Mouse (Mus musculus): ENCODE data around the gene Casq2. TPM values are rescaled to one million over a fixed set of nuclear protein-coding genes. Genes with fewer than 3 reads are reported as not detected.
A peak's percentile ranks its signal among the peaks of the same experiment; 100 is the strongest.

Gene Casq2
- polyA plus RNA-seq, 1 experiment from 2014 or later = 33.8 TPM

- H3K4me2 ChIP-seq = no peak overlapping the region
- no peak overlapping the region for H3K4me3 ChIP-seq (ENCODE audit: low read depth, low read length)
- no peak for ATAC-seq (replicated peaks; ENCODE audit: insufficient number of reproducible peaks, low FRiP score, low TSS enrichment)
- peaks cover 9% of the 10 kb centered on the region; the same call in 1 of the 2 replicates for H3K36me3 ChIP-seq (ENCODE audit: control insufficient read depth, insufficient read depth, low read length)
- H3K9me3 ChIP-seq (replicated peaks; ENCODE audit: control insufficient read depth, low read length) = no peaks in the 10 kb centered on the region
- no peak overlapping the region for H3K9ac ChIP-seq (ENCODE audit: low read depth, low read length)
- no peaks in the 10 kb centered on the region for H3K27me3 ChIP-seq (ENCODE audit: control insufficient read depth, insufficient read depth, low read length)
- H3K27ac ChIP-seq (ENCODE audit: low read depth, low read length) = no peak overlapping the region
- H3K4me1 ChIP-seq (ENCODE audit: control insufficient read depth, insufficient read depth, low read length) = peaks cover 33% of the 10 kb centered on the region
- WGBS (ENCODE audit: insufficient replicate concordance) = 93% methylated on average over 12 of the region's 12 CpGs
Measured at GRCm38 (mm10) chr3:102177837-102178615, 91.8 kb downstream of the Casq2 start.

- no peak for ATAC-seq (replicated peaks; ENCODE audit: insufficient number of reproducible peaks, low FRiP score, low TSS enrichment)
- no peak overlapping the region for H3K4me2 ChIP-seq
- H3K27ac ChIP-seq (ENCODE audit: low read depth, low read length) = no peak overlapping the region; the same call in 1 of the 2 replicates
- peaks cover 17% of the 10 kb centered on the region for H3K4me1 ChIP-seq (ENCODE audit: control insufficient read depth, insufficient read depth, low read length)
- H3K4me3 ChIP-seq (ENCODE audit: low read depth, low read length) = no peak overlapping the region
- H3K36me3 ChIP-seq (ENCODE audit: control insufficient read depth, insufficient read depth, low read length) = peaks cover 14% of the 10 kb centered on the region
- H3K9me3 ChIP-seq (replicated peaks; ENCODE audit: control insufficient read depth, low read length) = no peaks in the 10 kb centered on the region
- no peaks in the 10 kb centered on the region for H3K27me3 ChIP-seq (ENCODE audit: control insufficient read depth, insufficient read depth, low read length)
- WGBS (ENCODE audit: insufficient replicate concordance) = 84% methylated on average over 4 of the region's 4 CpGs
- H3K9ac ChIP-seq (ENCODE audit: low read depth, low read length) = no peak overlapping the region
Measured at GRCm38 (mm10) chr3:102179869-102180268, 93.7 kb downstream of the Casq2 start.

GRCm38 (mm10) chr3:102180746-102181145 lies 94.5 kb downstream of the Casq2 start:
- Histone ChIP-seq H3K9me3 (replicated peaks; ENCODE audit: control insufficient read depth, low read length) (no peaks in the 10 kb centered on the region), H3K9ac (ENCODE audit: low read depth, low read length) (no peak overlapping the region), H3K4me2 (no peak overlapping the region), H3K36me3 (ENCODE audit: control insufficient read depth, insufficient read depth, low read length) (peaks cover 14% of the 10 kb centered on the region), H3K27me3 (ENCODE audit: control insufficient read depth, insufficient read depth, low read length) (no peaks in the 10 kb centered on the region), H3K27ac (ENCODE audit: low read depth, low read length) (0 out of 2 replicates have a peak overlapping the region, but pooled peaks have one; percentile 32), H3K4me1 (ENCODE audit: control insufficient read depth, insufficient read depth, low read length) (peaks cover 12% of the 10 kb centered on the region), H3K4me3 (ENCODE audit: low read depth, low read length) (no peak overlapping the region)
- ATAC-seq (replicated peaks; ENCODE audit: insufficient number of reproducible peaks, low FRiP score, low TSS enrichment) = no peak
- WGBS (ENCODE audit: insufficient replicate concordance) = 56% methylated on average over 7 of the region's 7 CpGs

- H3K27me3 ChIP-seq (ENCODE audit: control insufficient read depth, insufficient read depth, low read length) = no peaks in the 10 kb centered on the region
- H3K4me3 ChIP-seq (ENCODE audit: low read depth, low read length) = no peak overlapping the region
- no peak for ATAC-seq (replicated peaks; ENCODE audit: insufficient number of reproducible peaks, low FRiP score, low TSS enrichment)
- H3K27ac ChIP-seq (ENCODE audit: low read depth, low read length) = 0 out of 2 replicates have a peak overlapping the region, but pooled peaks have one; percentile 32
- peaks cover 12% of the 10 kb centered on the region for H3K4me1 ChIP-seq (ENCODE audit: control insufficient read depth, insufficient read depth, low read length)
- no peak overlapping the region for H3K4me2 ChIP-seq
- no peaks in the 10 kb centered on the region for H3K9me3 ChIP-seq (replicated peaks; ENCODE audit: control insufficient read depth, low read length)
- H3K36me3 ChIP-seq (ENCODE audit: control insufficient read depth, insufficient read depth, low read length) = peaks cover 19% of the 10 kb centered on the region
- H3K9ac ChIP-seq (ENCODE audit: low read depth, low read length) = no peak overlapping the region
- 82% methylated on average over 4 of the region's 4 CpGs for WGBS (ENCODE audit: insufficient replicate concordance)
Measured at GRCm38 (mm10) chr3:102181191-102181590, 95.0 kb downstream of the Casq2 start.

- no peak overlapping the region for H3K4me3 ChIP-seq (ENCODE audit: low read depth, low read length)
- no peak overlapping the region for H3K4me2 ChIP-seq
- H3K9me3 ChIP-seq (replicated peaks; ENCODE audit: control insufficient read depth, low read length) = no peaks in the 10 kb centered on the region
- H3K27me3 ChIP-seq (ENCODE audit: control insufficient read depth, insufficient read depth, low read length) = no peaks in the 10 kb centered on the region
- H3K27ac ChIP-seq (ENCODE audit: low read depth, low read length) = no peak overlapping the region
- no peak for ATAC-seq (replicated peaks; ENCODE audit: insufficient number of reproducible peaks, low FRiP score, low TSS enrichment)
- peaks cover 25% of the 10 kb centered on the region for H3K36me3 ChIP-seq (ENCODE audit: control insufficient read depth, insufficient read depth, low read length)
- H3K4me1 ChIP-seq (ENCODE audit: control insufficient read depth, insufficient read depth, low read length) = peaks cover 12% of the 10 kb centered on the region
- WGBS (ENCODE audit: insufficient replicate concordance) = 90% methylated on average over 2 of the region's 2 CpGs
- no peak overlapping the region for H3K9ac ChIP-seq (ENCODE audit: low read depth, low read length)
Measured at GRCm38 (mm10) chr3:102182601-102183000, 96.4 kb downstream of the Casq2 start.

- Histone ChIP-seq H3K4me1 (ENCODE audit: control insufficient read depth, insufficient read depth, low read length) (peaks cover 21% of the 10 kb centered on the region), H3K27me3 (ENCODE audit: control insufficient read depth, insufficient read depth, low read length) (no peaks in the 10 kb centered on the region), H3K4me3 (ENCODE audit: low read depth, low read length) (no peak overlapping the region), H3K27ac (ENCODE audit: low read depth, low read length) (no peak overlapping the region), H3K9ac (ENCODE audit: low read depth, low read length) (no peak overlapping the region), H3K4me2 (no peak overlapping the region), H3K36me3 (ENCODE audit: control insufficient read depth, insufficient read depth, low read length) (peaks cover 25% of the 10 kb centered on the region), H3K9me3 (replicated peaks; ENCODE audit: control insufficient read depth, low read length) (no peaks in the 10 kb centered on the region)
- ATAC-seq (replicated peaks; ENCODE audit: insufficient number of reproducible peaks, low FRiP score, low TSS enrichment) = no peak
- 66% methylated on average over 5 of the region's 5 CpGs for WGBS (ENCODE audit: insufficient replicate concordance)
Measured at GRCm38 (mm10) chr3:102184721-102185120, 98.5 kb downstream of the Casq2 start.

- ATAC-seq (replicated peaks; ENCODE audit: insufficient number of reproducible peaks, low FRiP score, low TSS enrichment) = no peak
- Histone ChIP-seq H3K27ac (ENCODE audit: low read depth, low read length) (no peak overlapping the region), H3K9ac (ENCODE audit: low read depth, low read length) (no peak overlapping the region), H3K4me3 (ENCODE audit: low read depth, low read length) (no peak overlapping the region), H3K27me3 (ENCODE audit: control insufficient read depth, insufficient read depth, low read length) (no peaks in the 10 kb centered on the region), H3K4me1 (ENCODE audit: control insufficient read depth, insufficient read depth, low read length) (peaks cover 27% of the 10 kb centered on the region), H3K9me3 (replicated peaks; ENCODE audit: control insufficient read depth, low read length) (no peaks in the 10 kb centered on the region), H3K4me2 (no peak overlapping the region), H3K36me3 (ENCODE audit: control insufficient read depth, insufficient read depth, low read length) (peaks cover 19% of the 10 kb centered on the region)
- WGBS (ENCODE audit: insufficient replicate concordance) = 81% methylated on average over 4 of the region's 4 CpGs
Measured at GRCm38 (mm10) chr3:102187401-102187800, 101.2 kb downstream of the Casq2 start.

GRCm38 (mm10) chr3:102188972-102189371 lies 102.8 kb downstream of the Casq2 start:
- Histone ChIP-seq H3K27me3 (ENCODE audit: control insufficient read depth, insufficient read depth, low read length) (no peaks in the 10 kb centered on the region), H3K4me1 (ENCODE audit: control insufficient read depth, insufficient read depth, low read length) (peaks cover 43% of the 10 kb centered on the region), H3K27ac (ENCODE audit: low read depth, low read length) (peak overlapping the region; percentile 59), H3K9ac (ENCODE audit: low read depth, low read length) (0 out of 2 replicates have a peak overlapping the region, but pooled peaks have one; percentile 22), H3K36me3 (ENCODE audit: control insufficient read depth, insufficient read depth, low read length) (peaks cover 14% of the 10 kb centered on the region), H3K4me2 (peak overlapping the region; percentile 44), H3K9me3 (replicated peaks; ENCODE audit: control insufficient read depth, low read length) (no peaks in the 10 kb centered on the region), H3K4me3 (ENCODE audit: low read depth, low read length) (0 out of 2 replicates have a peak overlapping the region, but pooled peaks have one; percentile 12)
- WGBS (ENCODE audit: insufficient replicate concordance) = 15% methylated on average over 6 of the region's 6 CpGs
- peak; percentile 17; the same call in 1 of the 2 replicates for ATAC-seq (replicated peaks; ENCODE audit: insufficient number of reproducible peaks, low FRiP score, low TSS enrichment)
